Mouse (Mus musculus) midbrain, embryonic 10.5 days (tissue): ENCODE results near the gene Afdn. TPM values are rescaled to one million over a fixed set of nuclear protein-coding genes. Genes with fewer than 3 reads are reported as not detected.
A peak's percentile ranks its signal among the peaks of the same experiment; 100 is the strongest.

Source experiments
- DNase-seq: peaks from one replicate; pipeline ENCODE4 v3.0.0-alpha.2; 2017; ENCODE audit warnings: low spot score
- H3K27ac ChIP-seq: fragments of 300-500 bp; sonication (generic); replicated peaks from 2 replicates; pipeline ENCODE4 v1.5.1; 2016; ENCODE audit warnings: mild to moderate bottlenecking
- H3K27me3 ChIP-seq: fragments of 300-500 bp; sonication (generic); 2 replicates; pipeline ENCODE4 v1.6.1; 2016; ENCODE audit warnings: low read depth, mild to moderate bottlenecking; ENCODE audit not compliant: poor library complexity, severe bottlenecking
- H3K36me3 ChIP-seq: fragments of 300-500 bp; sonication (generic); 2 replicates; pipeline ENCODE4 v1.6.1; 2016; ENCODE audit warnings: mild to moderate bottlenecking, moderate library complexity
- H3K4me1 ChIP-seq: fragments of 300-500 bp; sonication (generic); 2 replicates; pipeline ENCODE4 v1.6.1; 2016
- H3K4me3 ChIP-seq: fragments of 300-500 bp; sonication (generic); 2 replicates; pipeline ENCODE4 v1.5.1; 2016; ENCODE audit warnings: mild to moderate bottlenecking, moderate library complexity
- H3K9me3 ChIP-seq: fragments of 300-500 bp; sonication (generic); replicated peaks from 2 replicates; pipeline ENCODE4 v1.6.1; 2016; ENCODE audit warnings: mild to moderate bottlenecking
- WGBS: fragments of 180-500 bp; shearing (Covaris S2); methylation state at CpG from one replicate; pipeline ENCODE4 v1.1.7; 2016; 5-methylcytosine and 5-hydroxymethylcytosine counted together
- polyA plus RNA-seq: library from polyadenylated mRNA; unstranded; fragments of >200 nt; fragmentation: Nextera tagmentation; extraction: Ambion mirVana; gene quantifications from 2 replicates; pipeline ENCODE4 v1.2.1, GENCODE M21; 2016

The Afdn gene
- polyA plus RNA-seq, 1 experiment from 2014 or later = 72.1 TPM

DNA sequence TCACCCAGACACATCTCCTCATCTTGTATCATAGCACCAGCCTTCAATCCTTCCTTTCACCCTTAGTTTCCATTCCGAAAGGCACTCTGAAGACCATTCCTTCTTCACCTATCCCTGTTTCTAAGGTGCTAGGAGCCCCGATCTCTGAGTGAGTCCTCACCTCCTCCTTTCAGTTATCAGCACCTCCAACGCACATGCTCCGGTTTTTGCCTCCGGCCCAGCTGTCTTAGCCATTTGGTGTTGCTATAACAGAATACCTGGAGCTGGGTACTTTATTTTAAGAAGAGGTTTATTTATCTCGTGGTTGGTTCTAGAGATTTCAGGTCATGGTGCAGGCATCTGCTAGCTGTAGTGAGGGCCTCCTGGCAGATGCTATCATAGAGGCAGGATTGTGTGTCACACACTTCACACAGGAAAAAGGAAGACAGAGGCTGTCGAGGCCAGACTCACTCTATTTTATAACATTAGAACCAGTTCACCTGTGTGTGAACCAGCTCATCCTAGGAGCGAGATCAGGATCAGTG, 33.4 kb upstream of the Afdn start:
- Histone ChIP-seq H3K36me3 (no peaks in the 10 kb centered on the region), H3K9me3 (no peaks in the 10 kb centered on the region), H3K27me3 (no peaks in the 10 kb centered on the region), H3K4me3 (no peak overlapping the region), H3K27ac (no peak overlapping the region), H3K4me1 (peaks cover 16% of the 10 kb centered on the region; the same call in 1 of the 2 replicates)
- 90% methylated on average over 8 of the region's 8 CpGs for WGBS
- DNase-seq = no peak

DNA sequence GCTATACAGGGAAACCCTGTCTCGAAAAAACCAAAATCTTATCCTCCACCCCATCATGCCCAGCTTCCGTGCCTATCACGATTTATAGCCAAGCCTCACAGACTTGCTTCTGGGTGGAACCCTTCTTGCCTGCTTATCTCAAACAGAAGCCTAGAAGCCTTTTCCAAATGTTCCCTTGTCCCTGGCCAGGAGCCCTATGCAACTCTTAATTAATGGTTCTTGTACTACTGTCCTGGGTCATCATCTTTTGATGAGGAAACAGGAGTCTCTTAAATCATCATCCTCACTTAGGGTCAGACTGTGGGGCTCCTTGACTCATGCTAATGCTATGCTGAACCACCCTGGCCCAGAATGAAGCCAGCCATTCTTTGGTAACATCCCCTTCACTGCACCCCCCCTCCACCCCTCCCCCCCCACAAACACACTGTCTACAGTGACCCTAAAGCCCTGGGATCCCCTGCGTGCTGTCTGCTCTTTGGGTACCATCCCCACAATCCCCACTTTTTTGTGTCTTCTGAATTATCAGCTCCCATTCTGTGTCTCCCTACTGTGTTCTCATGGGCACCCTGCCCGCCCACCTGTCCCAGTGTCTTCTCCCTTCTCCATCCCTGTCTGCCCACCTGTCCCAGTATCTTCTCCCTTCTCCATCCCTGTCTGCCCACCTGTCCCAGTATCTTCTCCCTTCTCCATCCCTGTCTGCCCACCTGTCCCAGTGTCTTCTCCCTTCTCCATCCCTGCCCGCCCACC, 29.2 kb upstream of the Afdn start:
- 90% methylated on average over 6 of the region's 6 CpGs for WGBS
- no peaks in the 10 kb centered on the region for H3K36me3 ChIP-seq
- no peaks in the 10 kb centered on the region for H3K27me3 ChIP-seq
- H3K4me3 ChIP-seq = no peak overlapping the region
- no peaks in the 10 kb centered on the region for H3K4me1 ChIP-seq
- H3K27ac ChIP-seq = no peak overlapping the region
- no peaks in the 10 kb centered on the region for H3K9me3 ChIP-seq
- no peak for DNase-seq

DNA sequence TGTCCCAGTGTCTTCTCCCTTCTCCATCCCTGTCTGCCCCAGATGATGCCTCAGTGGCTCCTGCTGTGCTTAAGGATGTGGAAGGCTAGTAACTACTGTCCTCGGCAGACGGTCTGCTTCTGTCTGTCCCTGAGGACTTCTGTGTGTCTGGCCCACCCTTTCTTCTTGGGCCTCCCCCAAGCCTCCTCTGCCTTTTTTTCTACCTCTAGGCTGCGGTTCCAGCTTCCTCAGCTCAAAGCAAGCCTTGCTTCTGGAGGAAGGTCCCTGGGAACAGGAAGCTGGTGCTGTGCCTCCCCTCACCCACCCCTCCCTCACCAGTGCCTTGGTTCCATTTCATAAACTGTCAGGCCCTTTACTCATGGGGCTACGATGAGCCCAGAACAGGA, 28.6 kb upstream of the Afdn start:
- Histone ChIP-seq H3K27me3 (no peaks in the 10 kb centered on the region), H3K27ac (0 out of 2 replicates have a peak overlapping the region, but pooled peaks have one; percentile 49), H3K9me3 (no peaks in the 10 kb centered on the region), H3K4me3 (no peak overlapping the region), H3K4me1 (no peaks in the 10 kb centered on the region), H3K36me3 (no peaks in the 10 kb centered on the region)
- DNase-seq = no peak
- WGBS = 75% methylated on average over 4 of the region's 4 CpGs

DNA sequence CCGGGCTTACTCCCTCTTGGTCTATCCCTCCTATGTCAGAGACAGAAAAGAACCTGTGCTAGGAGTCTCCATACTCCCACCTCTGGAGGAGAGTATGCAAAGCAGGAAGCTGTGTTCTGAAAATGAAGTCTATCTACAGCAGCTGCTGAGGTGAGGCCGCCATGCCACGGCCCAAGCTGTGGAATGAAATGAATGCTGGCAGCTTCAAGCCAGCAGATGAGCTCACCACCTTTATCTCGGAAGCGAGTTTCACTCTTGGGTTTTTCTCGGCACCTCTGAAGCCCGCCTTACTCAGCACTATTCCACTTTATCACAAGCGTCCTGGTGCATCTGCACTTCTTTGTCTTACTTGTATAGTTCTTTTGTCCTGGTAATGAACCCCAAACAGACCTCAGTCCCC, 27.7 kb upstream of the Afdn start:
- 60% methylated on average over 8 of the region's 8 CpGs for WGBS
- H3K36me3 ChIP-seq = no peaks in the 10 kb centered on the region
- peaks cover 5% of the 10 kb centered on the region; the same call in 1 of the 2 replicates for H3K4me1 ChIP-seq
- H3K27me3 ChIP-seq = no peaks in the 10 kb centered on the region
- H3K27ac ChIP-seq = no peak overlapping the region
- no peak for DNase-seq
- no peaks in the 10 kb centered on the region for H3K9me3 ChIP-seq
- no peak overlapping the region for H3K4me3 ChIP-seq

DNA sequence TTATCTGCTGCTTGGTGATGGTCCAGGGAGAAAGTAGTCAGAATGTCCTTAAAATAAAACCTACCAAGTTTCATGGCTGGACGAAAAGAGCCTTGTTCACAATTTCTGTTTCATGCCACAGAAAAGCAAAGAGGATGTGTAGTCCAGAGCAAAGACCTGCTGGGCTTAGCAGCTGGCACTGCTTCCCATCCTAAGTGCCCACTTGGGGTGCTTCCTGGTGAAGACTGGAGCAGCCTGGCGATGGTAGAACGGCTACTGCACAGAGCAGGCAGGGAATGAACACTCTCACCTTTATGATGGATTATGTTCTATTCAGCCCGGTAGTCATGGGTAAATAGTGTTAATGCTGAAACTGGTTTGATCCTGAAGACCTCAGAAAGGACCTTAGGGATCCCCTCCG, 26.4 kb upstream of the Afdn start:
- Histone ChIP-seq H3K4me3 (no peak overlapping the region), H3K4me1 (peaks cover 5% of the 10 kb centered on the region; the same call in 1 of the 2 replicates), H3K27ac (no peak overlapping the region), H3K36me3 (no peaks in the 10 kb centered on the region), H3K9me3 (no peaks in the 10 kb centered on the region), H3K27me3 (no peaks in the 10 kb centered on the region)
- DNase-seq = no peak
- WGBS = 95% methylated on average over 5 of the region's 5 CpGs

DNA sequence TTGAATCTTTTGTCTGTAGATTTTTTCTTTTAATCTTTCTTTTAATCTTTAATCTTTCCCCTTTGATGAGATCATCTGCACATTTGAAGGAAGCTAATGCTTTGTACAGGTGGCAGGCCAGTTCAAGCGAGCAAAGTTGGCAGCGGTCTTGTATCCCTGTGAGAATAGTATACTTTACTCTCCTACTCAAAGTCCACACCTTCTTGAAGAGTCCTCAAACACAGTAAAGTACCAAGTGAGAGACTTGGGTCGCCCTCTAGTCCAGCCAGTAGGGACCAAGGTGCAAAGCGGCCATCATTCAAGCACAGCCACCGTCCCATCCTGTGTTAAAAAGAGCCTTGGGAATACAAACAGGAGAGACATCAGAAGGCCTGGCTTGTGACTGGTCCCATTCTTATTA, 25.3 kb upstream of the Afdn start:
- WGBS = 85% methylated on average over 5 of the region's 5 CpGs
- no peaks in the 10 kb centered on the region for H3K9me3 ChIP-seq
- no peaks in the 10 kb centered on the region for H3K36me3 ChIP-seq
- no peak overlapping the region for H3K27ac ChIP-seq
- H3K27me3 ChIP-seq = no peaks in the 10 kb centered on the region
- H3K4me1 ChIP-seq = peaks cover 6% of the 10 kb centered on the region; the same call in 1 of the 2 replicates
- H3K4me3 ChIP-seq = no peak overlapping the region
- no peak for DNase-seq

DNA sequence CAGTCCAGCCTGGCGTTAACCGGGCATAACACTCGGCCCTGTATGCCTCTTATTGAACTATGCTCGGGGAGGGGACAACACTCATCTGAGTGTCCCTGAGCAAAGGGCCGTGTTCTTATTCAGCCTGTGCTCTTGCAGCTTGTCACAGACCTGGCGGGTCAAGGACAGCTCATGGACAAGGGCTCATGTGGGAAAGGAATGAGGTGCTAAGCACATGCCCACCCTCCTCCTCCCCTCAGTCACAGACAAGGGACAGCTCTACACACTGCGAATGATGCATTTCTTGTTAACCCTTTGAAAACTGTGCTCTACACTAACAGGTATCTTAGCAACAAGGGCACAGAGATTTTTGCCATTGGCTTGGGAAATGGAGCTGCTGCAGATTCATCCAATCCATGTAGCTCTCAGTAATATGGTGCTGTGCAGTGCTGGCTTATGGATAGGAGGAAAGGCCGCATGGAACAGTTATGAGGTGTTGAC, 24.5 kb upstream of the Afdn start:
- Histone ChIP-seq H3K36me3 (no peaks in the 10 kb centered on the region), H3K9me3 (no peaks in the 10 kb centered on the region), H3K4me3 (no peak overlapping the region), H3K27me3 (no peaks in the 10 kb centered on the region), H3K27ac (no peak overlapping the region), H3K4me1 (peaks cover 9% of the 10 kb centered on the region; the same call in 1 of the 2 replicates)
- 85% methylated on average over 8 of the region's 8 CpGs for WGBS
- DNase-seq = no peak

DNA sequence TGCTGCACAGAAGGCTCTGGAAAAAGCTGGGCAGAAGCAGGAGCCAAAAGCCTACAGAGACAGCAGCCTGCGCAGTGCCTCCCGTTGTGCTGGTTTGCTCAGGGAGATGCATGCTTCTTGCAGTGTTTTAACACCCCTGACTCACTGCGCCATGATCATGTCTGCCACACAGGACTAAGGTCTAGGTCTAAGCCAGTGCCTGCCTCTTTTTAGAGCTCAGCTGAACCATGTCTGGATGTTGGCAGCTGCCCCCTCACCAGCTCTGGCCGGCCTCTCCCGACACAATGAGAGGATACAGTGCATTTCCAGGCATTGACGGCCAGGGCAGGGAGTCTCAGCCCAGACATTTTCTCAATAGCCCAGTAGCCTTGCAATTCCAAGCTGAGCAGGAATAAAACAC, 23.0 kb upstream of the Afdn start:
- no peaks in the 10 kb centered on the region for H3K36me3 ChIP-seq
- DNase-seq = no peak
- H3K9me3 ChIP-seq = no peaks in the 10 kb centered on the region
- H3K27ac ChIP-seq = no peak overlapping the region
- no peaks in the 10 kb centered on the region for H3K27me3 ChIP-seq
- H3K4me3 ChIP-seq = no peak overlapping the region
- H3K4me1 ChIP-seq = peaks cover 17% of the 10 kb centered on the region
- WGBS = 78% methylated on average over 6 of the region's 6 CpGs

DNA sequence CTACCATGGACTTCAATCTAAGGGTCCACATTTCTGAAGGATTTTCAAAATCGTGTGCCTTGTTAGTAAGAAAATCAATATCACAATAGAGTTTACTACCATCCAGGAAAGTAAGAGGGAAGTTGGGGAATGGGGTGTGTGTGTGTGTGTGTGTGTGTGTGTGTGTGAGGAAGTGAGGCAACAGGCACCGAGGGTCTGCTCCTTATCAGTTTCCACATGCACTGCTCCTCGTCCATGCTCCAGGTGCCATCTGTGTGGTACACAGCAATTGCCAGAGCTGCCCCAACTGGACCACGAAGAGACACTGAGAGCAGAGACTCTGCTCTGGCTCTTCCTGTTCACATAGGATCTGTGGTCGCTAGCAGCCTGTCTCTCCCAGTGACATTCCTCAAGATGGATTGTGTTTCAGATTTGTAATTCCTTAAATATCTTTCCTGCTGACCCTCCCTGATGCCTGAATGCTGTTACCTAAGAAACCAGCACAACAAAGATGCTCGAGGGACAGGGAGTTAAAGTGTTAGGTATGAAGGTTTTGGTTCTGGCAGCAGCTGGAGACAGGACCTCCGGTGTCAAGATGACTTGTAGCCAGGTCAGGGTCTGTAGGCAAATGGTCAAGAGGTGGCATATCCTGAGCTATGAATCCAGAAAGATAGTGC, 22.1 kb upstream of the Afdn start:
- H3K4me3 ChIP-seq = no peak overlapping the region
- no peak overlapping the region for H3K27ac ChIP-seq
- H3K27me3 ChIP-seq = no peaks in the 10 kb centered on the region
- H3K9me3 ChIP-seq = no peaks in the 10 kb centered on the region
- no peaks in the 10 kb centered on the region for H3K36me3 ChIP-seq
- DNase-seq = no peak
- peaks cover 24% of the 10 kb centered on the region for H3K4me1 ChIP-seq
- 76% methylated on average over 7 of the region's 7 CpGs for WGBS

DNA sequence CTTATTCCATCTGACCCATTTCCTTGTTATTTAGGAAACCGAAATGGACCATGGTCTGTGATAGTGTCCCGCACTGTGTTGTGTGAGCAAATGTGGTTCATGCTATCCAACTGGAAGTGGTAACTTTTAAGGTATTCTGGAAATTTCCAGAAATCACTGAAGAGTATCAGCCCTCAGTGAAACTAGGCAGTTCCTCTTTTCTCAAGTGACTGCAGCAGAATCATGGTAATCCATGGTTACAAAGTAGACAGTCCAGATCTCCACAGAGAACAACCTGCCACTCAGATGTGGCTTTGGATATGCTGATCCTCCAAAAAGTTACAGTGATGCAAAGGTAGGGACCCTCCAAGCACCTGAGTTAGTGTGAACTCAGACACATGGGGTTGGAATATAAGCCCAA, 21.4 kb upstream of the Afdn start:
- no peak overlapping the region for H3K4me3 ChIP-seq
- 92% methylated on average over 2 of the region's 2 CpGs for WGBS
- H3K4me1 ChIP-seq = peaks cover 30% of the 10 kb centered on the region
- H3K36me3 ChIP-seq = no peaks in the 10 kb centered on the region
- H3K27ac ChIP-seq = no peak overlapping the region
- H3K27me3 ChIP-seq = no peaks in the 10 kb centered on the region
- no peak for DNase-seq
- H3K9me3 ChIP-seq = no peaks in the 10 kb centered on the region

DNA sequence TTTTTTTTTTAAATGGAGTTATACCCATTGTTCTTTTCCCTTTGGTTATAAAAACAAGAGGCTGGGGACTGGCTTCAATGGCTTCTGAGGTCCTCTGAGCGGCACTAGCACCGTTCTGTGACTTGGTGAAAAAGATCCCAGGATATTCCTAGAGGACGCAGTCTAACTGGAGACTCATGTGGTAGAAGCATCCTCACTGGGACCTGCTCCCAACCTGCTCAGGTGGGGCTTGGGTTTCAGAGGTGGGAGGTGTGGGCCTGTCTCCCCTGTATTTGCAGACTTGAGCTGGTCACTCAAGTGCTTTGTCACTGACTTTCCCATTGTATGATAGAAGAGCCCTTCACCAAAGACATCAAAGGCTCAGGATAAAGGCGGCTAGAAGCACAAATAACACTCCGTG, 20.4 kb upstream of the Afdn start:
- 75% methylated on average over 5 of the region's 5 CpGs for WGBS
- H3K27me3 ChIP-seq = no peaks in the 10 kb centered on the region
- peaks cover 31% of the 10 kb centered on the region for H3K4me1 ChIP-seq
- H3K36me3 ChIP-seq = no peaks in the 10 kb centered on the region
- no peak for DNase-seq
- H3K4me3 ChIP-seq = no peak overlapping the region
- H3K27ac ChIP-seq = no peak overlapping the region
- no peaks in the 10 kb centered on the region for H3K9me3 ChIP-seq

DNA sequence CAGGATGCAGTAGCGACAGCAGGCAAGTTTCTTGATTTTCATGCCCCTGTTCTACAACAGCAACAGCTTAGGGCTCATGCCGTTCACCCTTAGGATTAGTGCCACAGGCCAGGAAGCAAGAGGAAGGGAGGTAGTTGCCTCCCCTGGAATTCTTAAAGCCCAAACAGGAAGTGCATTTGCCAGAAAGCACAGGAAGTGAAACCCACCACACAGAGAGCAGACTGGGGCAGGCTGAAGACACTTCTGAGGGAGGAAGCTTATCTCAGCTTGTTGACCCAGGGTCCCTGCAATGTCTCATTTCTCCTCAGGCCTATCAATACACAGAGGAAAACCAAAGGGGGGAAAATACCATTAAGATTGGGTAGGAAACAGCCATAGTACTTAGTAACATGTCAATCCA, 19.5 kb upstream of the Afdn start:
- no peak for DNase-seq
- H3K9me3 ChIP-seq = no peaks in the 10 kb centered on the region
- no peak overlapping the region for H3K27ac ChIP-seq
- 50% methylated on average over 2 of the region's 2 CpGs for WGBS
- H3K4me3 ChIP-seq = no peak overlapping the region
- H3K27me3 ChIP-seq = no peaks in the 10 kb centered on the region
- H3K4me1 ChIP-seq = peaks cover 31% of the 10 kb centered on the region
- no peaks in the 10 kb centered on the region for H3K36me3 ChIP-seq

DNA sequence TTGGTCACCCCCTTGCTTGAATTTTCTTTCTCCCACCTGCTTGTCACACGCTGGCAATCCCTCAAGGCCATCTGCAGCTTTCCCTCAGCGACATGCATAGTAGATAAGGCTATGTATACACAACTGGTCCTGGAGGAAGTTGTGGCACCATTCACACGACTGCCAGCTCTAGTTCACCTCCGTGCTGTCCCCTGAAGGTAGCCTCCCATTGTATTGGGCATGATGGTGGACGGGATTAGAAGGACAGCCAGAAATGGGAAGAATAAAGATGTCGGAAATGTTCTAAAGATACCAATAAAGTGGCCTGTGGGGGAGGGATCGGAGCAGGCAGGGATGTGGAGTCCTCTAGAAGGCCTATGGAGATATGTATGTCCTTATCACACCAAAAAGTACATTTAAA, 18.7 kb upstream of the Afdn start:
- H3K27me3 ChIP-seq = no peaks in the 10 kb centered on the region
- WGBS = 82% methylated on average over 7 of the region's 7 CpGs
- no peaks in the 10 kb centered on the region for H3K9me3 ChIP-seq
- no peak overlapping the region for H3K4me3 ChIP-seq
- no peak overlapping the region for H3K27ac ChIP-seq
- no peak for DNase-seq
- no peaks in the 10 kb centered on the region for H3K36me3 ChIP-seq
- H3K4me1 ChIP-seq = peaks cover 31% of the 10 kb centered on the region
